Mouse (Mus musculus): ENCODE results near the gene Cryzl2.

Gene Cryzl2

DNA sequence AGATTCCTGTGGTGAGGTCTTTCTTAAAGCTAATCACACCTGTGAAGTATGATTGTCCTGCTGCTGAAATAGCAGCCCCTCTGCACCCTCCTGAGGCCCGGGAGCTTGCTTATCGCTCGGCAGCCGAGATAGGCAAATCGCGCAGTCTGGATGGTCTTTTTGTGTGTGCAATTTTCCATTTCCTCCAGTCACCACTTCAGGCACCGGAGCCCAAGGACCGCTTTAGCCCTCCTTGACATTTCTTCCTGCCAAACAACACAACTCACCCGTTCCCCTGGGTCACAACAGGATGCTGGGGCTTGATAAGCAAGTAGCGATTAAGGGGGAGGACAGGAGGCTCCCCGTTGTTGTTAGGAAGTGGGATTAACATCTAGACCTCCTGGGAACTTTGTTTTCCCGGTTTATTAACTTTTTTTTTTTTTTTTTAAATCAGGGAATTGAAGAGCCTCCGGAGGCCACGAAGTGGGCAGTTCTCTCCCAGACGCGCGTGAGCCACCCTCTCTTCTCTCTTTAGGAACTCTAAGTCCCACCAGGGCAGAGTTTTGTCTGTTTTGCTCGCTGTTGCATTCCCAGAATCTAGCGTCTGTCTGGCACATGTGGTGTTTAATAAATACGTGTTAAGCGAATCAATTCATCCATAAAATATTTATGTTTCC lies 8.3 kb upstream of the Cryzl2 start:
- peak; percentile 98 for TF ChIP-seq GATA4 (IDR thresholded peaks at IDR 0.05; ENCODE audit: insufficient replicate concordance, low read length)

DNA sequence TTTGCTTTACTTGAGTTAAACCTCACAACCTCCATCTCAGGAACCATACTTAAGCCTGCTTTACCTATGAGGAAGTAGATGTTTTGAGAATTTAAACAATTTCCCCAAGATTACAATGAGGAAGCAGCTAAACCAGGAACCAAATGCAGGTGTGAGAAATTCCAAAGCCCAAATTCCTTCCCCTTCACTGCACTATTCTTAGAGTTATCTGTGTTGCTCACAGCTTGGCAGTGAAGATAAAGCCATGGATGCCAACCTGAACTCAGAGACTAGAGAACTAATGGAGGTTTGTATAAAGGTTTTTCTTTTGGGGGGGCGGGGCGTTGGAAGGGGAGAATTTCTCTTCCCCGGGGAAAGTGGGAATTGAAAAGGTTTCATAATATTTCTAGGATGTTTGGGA lies 6.1 kb upstream of the Cryzl2 start:
- TF ChIP-seq GATA4 (IDR thresholded peaks at IDR 0.05; ENCODE audit: insufficient replicate concordance, low read length): no peak

DNA sequence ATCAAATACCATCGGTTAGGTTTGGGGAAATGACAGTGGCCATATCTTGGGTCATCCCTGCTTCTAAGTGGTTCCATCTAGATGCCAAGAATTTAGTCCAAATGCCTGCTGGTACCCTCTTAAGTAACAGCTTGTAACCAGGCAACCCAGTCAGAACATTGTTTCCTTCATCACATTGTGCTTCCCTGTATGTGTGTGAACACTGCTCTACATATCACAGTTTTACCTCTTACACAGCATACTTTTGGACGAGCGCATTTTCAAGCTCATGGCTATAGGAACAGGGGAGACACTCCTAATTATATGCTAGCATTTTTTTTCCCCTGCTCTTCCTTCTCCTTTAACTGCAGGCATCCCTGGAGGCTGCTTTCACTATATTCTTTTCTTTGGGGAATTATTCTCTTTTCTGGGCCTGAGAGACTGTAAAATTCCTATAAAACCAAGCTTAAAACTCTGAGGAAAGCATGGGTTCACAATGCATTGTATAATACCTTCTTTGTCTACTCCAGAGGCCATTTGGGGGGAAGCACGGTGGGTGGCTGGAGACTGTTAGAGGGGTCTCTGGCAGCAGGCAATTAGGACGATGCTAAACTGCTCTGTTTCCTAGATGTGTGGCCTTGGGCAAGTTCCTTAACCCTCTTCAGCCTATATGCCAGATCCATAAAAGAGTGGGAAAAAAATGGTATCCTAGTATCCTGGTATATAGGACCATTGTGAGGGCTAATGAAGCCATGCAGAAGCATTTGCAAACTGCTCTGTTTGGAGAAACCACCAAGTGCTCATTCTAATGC lies 5.4 kb upstream of the Cryzl2 start:
- no peak for TF ChIP-seq GATA4 (IDR thresholded peaks at IDR 0.05; ENCODE audit: insufficient replicate concordance, low read length)

DNA sequence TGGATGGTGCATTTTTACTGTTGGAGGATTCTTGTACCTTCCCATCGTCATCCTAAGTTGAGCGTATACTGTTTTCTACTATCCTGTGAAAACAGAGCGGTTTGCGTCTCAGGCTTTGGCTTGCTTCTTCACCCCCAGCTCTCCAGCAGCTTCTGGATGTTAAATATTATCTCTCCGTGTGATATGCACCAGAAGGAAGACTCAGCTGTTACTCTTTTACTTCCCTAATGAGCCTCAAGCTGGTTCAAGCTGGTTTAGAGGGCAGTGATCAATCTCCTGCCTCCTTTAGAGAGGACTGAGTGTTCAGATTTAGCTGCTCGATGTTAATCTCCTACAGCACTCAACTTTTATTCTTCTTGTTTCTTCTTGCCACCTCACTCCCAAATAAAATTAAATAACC lies 3.5 kb upstream of the Cryzl2 start:
- TF ChIP-seq GATA4 (IDR thresholded peaks at IDR 0.05; ENCODE audit: insufficient replicate concordance, low read length): no peak

DNA sequence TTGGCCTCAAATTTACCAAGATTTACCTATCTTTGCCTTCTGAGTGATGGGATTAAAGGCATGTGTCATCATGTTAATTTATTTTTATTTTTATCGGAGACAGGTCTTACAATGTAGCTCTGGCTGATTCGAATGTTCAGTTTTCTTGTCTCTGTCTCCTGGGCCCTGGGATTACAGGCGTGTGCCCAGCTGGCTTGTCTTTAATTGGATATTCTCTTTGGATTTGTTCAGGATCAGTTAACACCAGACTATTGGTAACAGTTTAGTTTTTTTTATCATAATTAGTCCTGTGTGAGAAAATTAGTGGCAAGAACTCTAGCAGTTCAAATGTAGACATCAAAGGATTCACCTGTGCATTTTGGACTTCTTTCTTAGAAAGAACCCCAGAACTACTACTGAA lies 588 bp upstream of the Cryzl2 start:
- TF ChIP-seq GATA4 (IDR thresholded peaks at IDR 0.05; ENCODE audit: insufficient replicate concordance, low read length): no peak

DNA sequence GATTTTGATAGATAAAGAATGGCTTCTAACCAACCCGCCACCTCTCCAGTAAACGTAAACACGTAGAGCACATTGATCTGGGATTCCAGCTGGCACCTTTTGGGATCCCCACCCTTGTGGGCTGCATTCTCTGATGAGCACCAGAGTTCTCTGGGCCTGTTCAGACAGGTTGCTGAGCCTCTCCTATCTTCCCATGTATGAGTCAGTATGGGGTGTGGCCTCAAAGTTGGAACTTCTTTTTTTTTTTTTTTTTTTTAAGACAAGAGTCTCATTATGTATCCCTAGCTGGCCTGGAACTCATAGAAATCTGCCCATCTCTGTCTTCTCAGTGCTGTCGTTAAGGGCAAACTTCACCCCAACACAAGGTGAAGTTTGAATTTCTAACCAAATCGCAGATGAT lies 1.5 kb downstream of the Cryzl2 start:
- no peak for TF ChIP-seq GATA4 (IDR thresholded peaks at IDR 0.05; ENCODE audit: insufficient replicate concordance, low read length)

DNA sequence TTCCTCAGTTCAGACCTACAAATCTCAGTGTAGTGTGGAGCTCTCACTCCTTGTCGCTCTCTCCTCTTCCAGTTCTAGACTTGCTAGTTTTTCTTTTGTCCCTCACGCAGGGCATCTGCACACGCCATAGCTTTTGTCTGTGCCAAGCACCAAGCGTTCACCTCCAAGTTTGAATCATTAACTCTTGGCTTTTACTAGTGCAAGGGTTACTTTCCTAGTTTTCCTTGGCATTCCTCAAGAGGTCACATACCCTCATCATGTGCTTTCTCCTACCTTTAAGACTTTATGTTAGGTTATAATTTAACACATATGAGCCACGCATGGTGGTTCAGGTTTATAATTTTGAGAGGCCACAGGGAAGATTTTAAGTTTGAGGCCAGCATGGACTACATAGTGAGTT lies 2.9 kb downstream of the Cryzl2 start:
- no peak for TF ChIP-seq GATA4 (IDR thresholded peaks at IDR 0.05; ENCODE audit: insufficient replicate concordance, low read length)

DNA sequence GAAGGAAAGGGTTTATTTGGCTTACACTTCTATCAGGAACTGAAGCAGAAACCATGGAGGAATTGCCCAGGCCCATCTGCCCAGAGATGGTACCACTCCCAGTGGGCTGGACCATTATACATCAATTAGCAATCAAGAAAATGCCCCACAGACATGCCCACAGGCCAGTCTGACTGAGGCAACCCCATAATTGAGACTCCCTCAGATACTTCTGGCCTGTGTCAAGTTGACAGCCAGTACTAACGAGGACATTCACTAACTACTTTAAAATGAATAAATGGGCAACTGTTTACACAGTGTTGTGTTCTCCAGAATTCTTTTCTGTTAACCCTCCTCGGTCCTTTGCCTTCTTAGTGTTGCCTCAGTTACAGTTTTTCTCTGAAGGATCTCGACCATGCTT lies 4.0 kb downstream of the Cryzl2 start:
- TF ChIP-seq GATA4 (IDR thresholded peaks at IDR 0.05; ENCODE audit: insufficient replicate concordance, low read length): no peak

DNA sequence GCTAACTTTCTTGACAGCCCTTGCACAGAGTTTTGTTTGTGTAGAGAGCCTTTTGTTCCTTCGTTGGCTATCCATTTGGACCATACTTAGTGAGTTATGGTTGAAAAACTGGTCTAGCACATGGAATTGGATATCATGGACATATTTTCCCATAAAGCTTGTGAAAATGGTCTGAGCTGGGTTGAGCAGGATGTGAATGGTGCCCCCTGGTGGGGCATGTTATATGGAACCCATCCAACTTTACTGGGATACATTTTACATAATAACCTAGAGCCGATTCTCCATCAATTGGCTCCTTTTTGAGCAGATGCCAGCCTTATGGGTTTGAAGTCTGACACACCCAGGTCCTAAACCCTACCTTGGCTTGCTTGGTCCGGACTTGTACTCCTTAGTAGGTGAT lies 6.8 kb downstream of the Cryzl2 start:
- no peak for TF ChIP-seq GATA4 (IDR thresholded peaks at IDR 0.05; ENCODE audit: insufficient replicate concordance, low read length)

DNA sequence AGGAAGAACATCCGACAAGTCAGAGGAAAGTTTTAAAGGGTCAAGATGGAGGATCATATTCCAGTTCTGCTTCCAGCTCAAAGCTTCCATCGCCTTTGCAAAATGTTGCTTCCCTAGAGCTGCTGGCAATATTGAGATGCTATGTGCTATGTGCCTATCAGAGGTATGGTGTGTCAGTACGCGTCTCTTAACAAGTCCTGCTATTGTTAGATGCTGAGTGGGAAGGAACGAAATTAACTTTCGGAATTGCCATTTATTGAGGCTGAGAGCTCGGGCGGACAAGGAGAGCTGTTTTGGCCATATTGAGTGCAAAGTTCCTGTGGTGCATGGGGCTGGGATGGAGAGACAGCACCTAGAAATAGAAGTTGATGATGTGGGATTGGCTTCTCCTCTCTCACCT lies 9.5 kb downstream of the Cryzl2 start:
- no peak for TF ChIP-seq GATA4 (IDR thresholded peaks at IDR 0.05; ENCODE audit: insufficient replicate concordance, low read length)

DNA sequence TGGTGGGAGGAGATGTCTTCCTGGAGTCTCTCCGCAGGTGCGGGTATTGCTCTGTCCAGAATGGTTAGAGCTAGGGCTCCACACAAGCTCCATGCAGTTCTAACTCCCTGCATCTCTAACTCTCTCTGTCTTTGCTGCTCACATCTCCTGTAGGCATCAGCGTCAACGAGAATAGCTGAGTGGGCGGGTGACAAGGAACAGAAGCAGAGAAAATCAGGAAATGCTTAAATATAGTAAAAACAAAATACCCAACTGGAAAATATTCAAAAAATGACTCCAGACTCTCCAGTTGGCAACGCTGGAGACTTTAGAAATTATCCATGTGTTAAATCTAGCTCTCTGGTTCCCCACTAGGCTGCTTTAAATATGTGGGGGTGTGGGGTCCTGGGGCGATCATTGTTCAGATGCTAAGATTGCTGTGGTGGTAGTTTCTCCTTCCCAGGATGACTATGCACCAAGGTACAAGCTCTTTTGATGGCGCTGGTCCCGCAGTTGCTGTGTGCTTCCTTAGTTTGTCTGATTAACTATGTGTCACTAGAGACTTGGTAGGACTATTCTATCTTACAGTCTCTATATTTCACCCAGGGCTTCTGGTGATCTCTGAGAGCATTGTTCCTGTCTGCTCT lies 12.5 kb downstream of the Cryzl2 start:
- no peak for TF ChIP-seq GATA4 (IDR thresholded peaks at IDR 0.05; ENCODE audit: insufficient replicate concordance, low read length)

DNA sequence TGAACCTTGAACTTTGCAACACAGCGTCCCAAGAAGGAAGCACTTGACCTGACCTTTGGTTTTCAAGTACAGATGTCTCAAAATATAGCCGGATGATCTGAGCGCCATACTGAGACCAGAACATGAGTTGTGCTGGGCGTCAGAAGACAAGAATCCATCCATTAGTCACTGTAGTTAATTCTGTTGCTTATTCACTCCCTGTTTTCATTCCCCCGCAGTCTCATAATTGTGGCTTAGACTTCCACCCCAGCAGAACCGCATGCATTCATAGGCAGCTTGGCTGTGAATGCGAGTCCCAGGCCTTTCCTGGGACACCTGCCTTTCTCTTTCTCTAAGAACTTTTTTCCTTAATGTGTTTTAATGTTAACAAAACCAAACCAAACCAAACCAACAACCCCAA lies 14.3 kb downstream of the Cryzl2 start:
- TF ChIP-seq GATA4 (IDR thresholded peaks at IDR 0.05; ENCODE audit: insufficient replicate concordance, low read length): no peak

DNA sequence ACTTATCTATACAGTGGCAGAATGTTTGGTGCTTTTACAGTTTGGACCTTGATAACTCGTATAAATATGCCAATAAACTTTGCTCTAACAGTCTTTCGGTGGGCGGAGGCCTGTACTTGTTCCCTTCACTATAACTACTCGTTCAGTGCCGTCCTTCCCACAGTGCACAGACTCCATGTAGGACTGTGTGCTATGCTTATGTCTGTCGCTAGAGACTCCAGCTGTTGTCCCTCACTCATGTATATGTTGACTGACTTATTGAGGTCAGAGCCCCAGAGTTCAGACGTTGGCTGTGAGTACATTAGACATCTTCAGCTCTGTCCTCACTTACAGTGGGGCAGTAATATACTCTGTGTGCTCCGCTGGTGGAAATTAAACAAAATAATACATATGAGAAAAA lies 16.5 kb downstream of the Cryzl2 start:
- no peak for TF ChIP-seq GATA4 (IDR thresholded peaks at IDR 0.05; ENCODE audit: insufficient replicate concordance, low read length)

DNA sequence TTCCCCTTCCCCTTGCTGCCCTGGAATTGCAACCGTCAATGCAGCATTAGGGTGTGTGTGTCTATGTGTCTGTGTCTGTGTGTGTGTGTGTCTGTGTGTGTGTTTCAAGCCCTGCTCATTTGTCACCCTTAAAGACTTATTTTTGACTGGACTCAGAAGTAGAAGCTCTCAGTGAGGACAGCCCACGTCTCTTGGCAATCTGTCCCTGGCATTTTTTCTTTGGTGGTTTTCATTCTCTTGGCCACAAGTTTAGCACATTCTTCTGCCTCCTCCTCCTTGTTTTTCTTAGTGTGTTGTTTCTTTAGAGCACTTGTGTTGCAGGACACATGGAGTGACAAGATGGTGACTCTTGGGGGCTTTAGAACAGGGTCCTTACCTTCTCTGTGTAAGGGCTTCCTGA lies 17.9 kb downstream of the Cryzl2 start:
- TF ChIP-seq GATA4 (IDR thresholded peaks at IDR 0.05; ENCODE audit: insufficient replicate concordance, low read length): no peak

DNA sequence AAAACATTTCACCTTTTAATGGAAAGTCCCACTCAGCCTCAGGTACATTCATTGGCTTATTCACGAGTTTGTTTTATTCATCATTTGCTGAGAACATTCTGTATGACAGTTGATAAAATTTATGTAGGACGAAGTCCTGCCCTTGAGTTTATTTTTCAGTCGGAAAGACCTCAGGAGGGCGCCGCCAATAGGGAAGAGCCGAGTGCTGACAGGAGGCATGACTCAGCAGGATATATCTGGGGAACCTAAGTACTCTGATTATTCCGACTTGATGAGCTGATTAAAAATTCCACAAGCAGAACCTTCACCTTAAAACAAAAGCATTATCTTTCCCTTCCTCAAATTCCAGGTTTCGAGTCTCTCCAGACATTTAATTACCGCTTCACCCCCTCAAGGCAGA lies 21.7 kb downstream of the Cryzl2 start:
- TF ChIP-seq GATA4 (IDR thresholded peaks at IDR 0.05; ENCODE audit: insufficient replicate concordance, low read length): no peak

DNA sequence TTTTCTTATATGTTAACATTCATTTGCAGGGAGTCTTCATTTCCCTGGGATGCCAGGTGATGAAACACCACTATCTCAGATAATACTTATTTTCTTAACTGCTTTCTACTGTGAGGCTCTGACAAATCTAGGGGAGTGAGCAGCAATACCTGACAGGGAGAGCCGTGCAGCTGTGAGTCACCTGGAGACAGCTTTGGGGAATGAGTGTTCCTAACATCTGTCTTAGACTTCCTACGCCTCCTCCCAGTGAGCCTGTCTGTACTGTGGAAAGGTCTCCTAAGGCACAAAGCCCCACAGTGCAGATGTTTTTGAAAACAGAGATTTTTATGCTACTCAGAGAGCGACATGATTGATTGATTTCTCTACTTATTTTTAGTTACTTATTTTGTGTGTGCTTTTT lies 22.5 kb downstream of the Cryzl2 start:
- no peak for TF ChIP-seq GATA4 (IDR thresholded peaks at IDR 0.05; ENCODE audit: insufficient replicate concordance, low read length)
